In the genomic region with DNA sequence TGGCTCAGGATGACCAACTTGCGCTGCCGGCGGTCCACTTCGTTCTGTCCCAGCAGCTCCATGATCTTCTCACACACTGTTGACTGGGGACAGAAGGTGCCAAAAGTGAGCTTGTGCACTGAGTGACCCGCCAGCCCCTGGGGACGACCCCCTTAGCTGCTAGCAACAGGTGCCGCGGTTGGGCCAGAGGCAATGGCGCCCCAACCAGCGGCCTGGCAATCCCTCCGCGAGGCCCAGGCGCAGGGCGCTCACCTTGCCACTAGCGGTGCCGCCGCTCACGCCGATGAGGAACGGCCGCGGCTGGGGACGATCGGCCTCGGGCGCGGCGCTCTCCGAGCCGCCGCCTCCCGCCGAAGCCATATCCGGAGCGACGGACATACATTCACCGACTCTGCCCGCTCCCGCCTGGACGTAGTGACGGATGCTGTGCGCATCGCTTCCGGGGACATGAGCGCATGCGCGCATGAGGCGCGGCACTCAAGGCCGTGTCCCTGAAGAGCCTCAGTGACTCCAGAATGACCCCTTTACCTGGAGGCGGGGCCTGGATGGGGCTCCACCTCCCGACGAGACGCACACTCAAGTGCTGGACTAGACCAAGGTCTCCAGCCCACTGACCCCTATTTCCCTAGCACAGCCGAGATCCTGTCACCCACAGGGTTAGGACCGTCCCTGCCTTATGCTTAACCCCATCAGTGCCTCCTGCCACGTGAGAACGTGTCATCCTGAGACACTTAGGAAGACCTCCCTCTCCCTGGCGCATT, we compare ENCODE assay signal across 8 mouse cellular contexts. TPM values are rescaled to one million over a fixed set of nuclear protein-coding genes. Genes with fewer than 3 reads are reported as not detected.
DNase-seq lines count a peak whose midpoint lies in the region; ATAC-seq and TF ChIP-seq lines count a peak whose summit lies in the region.

A gene (minus strand): TSS at position 503 of the 761 bp plus-strand sequence.

- peak within 1 kb of the TSS; percentile 92 for H3K27ac ChIP-seq in gastrocnemius, adult 2 months
- H3K27ac ChIP-seq in hindbrain, postnatal 0 days: peak within 1 kb of the TSS; percentile 74
- H3K27ac ChIP-seq in left cerebral cortex, adult 2 months: peak within 1 kb of the TSS; percentile 86

- intact Hi-C loops in gastrocnemius, adult 2 months (cut with DNase I): no loop called here
- intact Hi-C loops in left cerebral cortex, adult 2 months (cut with DNase I): no loop called here

- H3K36me3 ChIP-seq in hindbrain, postnatal 0 days (ENCODE audit: insufficient read depth, low read length): peaks cover 16% of the 10 kb centered on the region; the same call in 1 of the 2 replicates

- DNase-seq in T-cell, adult 2 months (ENCODE audit: low spot score): peak; percentile 88
- peak; percentile 90 to 92 for DNase-seq in cerebellum, postnatal 36 days
- DNase-seq in gastrocnemius, adult 2 months: peak; percentile 92
- peak; percentile 95 for DNase-seq in hindbrain, postnatal 0 days (ENCODE audit: low spot score)
- DNase-seq in left cerebral cortex, adult 2 months (ENCODE audit: extremely low spot score in 1 of 2, low spot score in 2 of 2): peak; percentile 87 to 89
- DNase-seq in right cerebral cortex, adult 2 months (ENCODE audit: low spot score in 2 of 2): peak; percentile 88 to 91
- DNase-seq in urinary bladder, postnatal 14 days (ENCODE audit: low spot score): peak; percentile 89

- H3K9ac ChIP-seq in hindbrain, postnatal 0 days (replicated peaks; ENCODE audit: low read length): peak within 1 kb of the TSS; percentile 80

- H3K4me2 ChIP-seq in hindbrain, postnatal 0 days (ENCODE audit: low read depth, low read length): peak within 1 kb of the TSS; percentile 72

- peak within 1 kb of the TSS; percentile 84 for H3K4me3 ChIP-seq in gastrocnemius, adult 2 months
- peak within 1 kb of the TSS; percentile 90 for H3K4me3 ChIP-seq in hindbrain, postnatal 0 days (ENCODE audit: low read length)
- peak within 1 kb of the TSS; percentile 61 for H3K4me3 ChIP-seq in left cerebral cortex, adult 2 months

- peak; percentile 95 for ATAC-seq in hindbrain, postnatal 0 days
- peak; percentile 94 for ATAC-seq in megakaryocyte, adult 5-6 weeks (ENCODE audit: poor library complexity, severe bottlenecking)

- no peaks in the 10 kb centered on the region for H3K27me3 ChIP-seq in hindbrain, postnatal 0 days (ENCODE audit: insufficient read depth, low read length)

- H3K9me3 ChIP-seq in hindbrain, postnatal 0 days (ENCODE audit: low read length): no peaks in the 10 kb centered on the region

- TF ChIP-seq CTCF in gastrocnemius, adult 2 months (IDR thresholded peaks at IDR 0.05): 0 out of 2 replicates have a peak, but pooled peaks have one; percentile 3
- TF ChIP-seq CTCF in hindbrain, postnatal 0 days (IDR thresholded peaks at IDR 0.05; ENCODE audit: low read depth): no peak
- no peak; the same call in 1 of the 2 replicates for TF ChIP-seq CTCF in left cerebral cortex, adult 2 months (IDR thresholded peaks at IDR 0.05)

- WGBS in hindbrain, postnatal 0 days: 1% methylated on average over 59 of the region's 59 CpGs

- peaks cover 6% of the 10 kb centered on the region; the same call in 1 of the 2 replicates for H3K4me1 ChIP-seq in hindbrain, postnatal 0 days (ENCODE audit: insufficient read depth, low read length)

RNA-seq across cellular contexts. Expression of the gene that starts here (rescaled TPM):
- total RNA-seq in gastrocnemius, adult 2 months (2021): 10 to 100 TPM in 1 of 2 experiments, 1 to 10 TPM in 1; 9.8 to 12.9 TPM
- total RNA-seq in hindbrain, postnatal 0 days (2014; rRNA removed): 115 and 138 TPM in 2 replicates
- 90.8 and 92.5 TPM in 2 replicates for polyA plus RNA-seq in hindbrain, postnatal 0 days (2015; fragmentation: Nextera tagmentation; extraction: Ambion mirVana)
- 10 to 100 TPM; 45.9 to 47.1 TPM for total RNA-seq in left cerebral cortex, adult 2 months (2021)
- total RNA-seq in megakaryocyte, adult 5-6 weeks (2015): 18.7 and 29.3 TPM in 2 replicates
- total RNA-seq in megakaryocyte, adult 5-6 weeks (2017): 19.3 and 19.6 TPM in 2 replicates

Comparison
In these comparisons a context has a peak if more than half of its experiments do, and no peak if none do; other contexts are left out.
1. Peak in every context shown above with its lines: DNase-seq, ATAC-seq, H3K4me3 ChIP-seq and H3K27ac ChIP-seq.